Mouse (Mus musculus): ENCODE measurements around the gene Magi3. TPM values are rescaled to one million over a fixed set of nuclear protein-coding genes. Genes with fewer than 3 reads are reported as not detected.

Gene Magi3
- polyA plus RNA-seq, 1 experiment from 2014 or later: 10.1 TPM

GRCm38 (mm10) chr3:104017931-104018330, 202.2 kb downstream of the Magi3 start:
- no peaks in the 10 kb centered on the region for H3K27me3 ChIP-seq
- no peaks in the 10 kb centered on the region for H3K9me3 ChIP-seq
- no peak overlapping the region for H3K4me3 ChIP-seq
- 89% methylated on average over 3 of the region's 3 CpGs for WGBS
- no peak for ATAC-seq (ENCODE audit: borderline replicate concordance, extremely low read depth, low FRiP score, low TSS enrichment)
- H3K27ac ChIP-seq: no peak overlapping the region
- no peaks in the 10 kb centered on the region for H3K4me1 ChIP-seq
- H3K4me2 ChIP-seq: no peak overlapping the region
- H3K9ac ChIP-seq: no peak overlapping the region
- peaks cover 55% of the 10 kb centered on the region for H3K36me3 ChIP-seq

- no peak overlapping the region for H3K4me2 ChIP-seq
- 87% methylated on average over 2 of the region's 2 CpGs for WGBS
- H3K27ac ChIP-seq: no peak overlapping the region
- H3K4me3 ChIP-seq: no peak overlapping the region
- H3K9ac ChIP-seq: no peak overlapping the region
- no peaks in the 10 kb centered on the region for H3K4me1 ChIP-seq
- H3K9me3 ChIP-seq: no peaks in the 10 kb centered on the region
- ATAC-seq (ENCODE audit: borderline replicate concordance, extremely low read depth, low FRiP score, low TSS enrichment): no peak
- H3K36me3 ChIP-seq: peaks cover 34% of the 10 kb centered on the region
- no peaks in the 10 kb centered on the region for H3K27me3 ChIP-seq
Measured at GRCm38 (mm10) chr3:104011972-104012371, 208.2 kb downstream of the Magi3 start.

GRCm38 (mm10) chr3:104009924-104010662, 210.1 kb downstream of the Magi3 start:
- no peak overlapping the region for H3K4me3 ChIP-seq
- no peak overlapping the region for H3K4me2 ChIP-seq
- no peak overlapping the region for H3K9ac ChIP-seq
- H3K36me3 ChIP-seq: peaks cover 34% of the 10 kb centered on the region
- no peaks in the 10 kb centered on the region for H3K4me1 ChIP-seq
- no peaks in the 10 kb centered on the region for H3K27me3 ChIP-seq
- ATAC-seq (ENCODE audit: borderline replicate concordance, extremely low read depth, low FRiP score, low TSS enrichment): no peak
- H3K27ac ChIP-seq: no peak overlapping the region
- no peaks in the 10 kb centered on the region for H3K9me3 ChIP-seq
- WGBS: 86% methylated on average over 5 of the region's 5 CpGs

GRCm38 (mm10) chr3:104007479-104007878, 212.7 kb downstream of the Magi3 start:
- no peaks in the 10 kb centered on the region for H3K9me3 ChIP-seq
- H3K27me3 ChIP-seq: no peaks in the 10 kb centered on the region
- peaks cover 36% of the 10 kb centered on the region for H3K36me3 ChIP-seq
- H3K9ac ChIP-seq: no peak overlapping the region
- no peak overlapping the region for H3K4me2 ChIP-seq
- 71% methylated on average over 8 of the region's 8 CpGs for WGBS
- no peak overlapping the region for H3K27ac ChIP-seq
- no peaks in the 10 kb centered on the region for H3K4me1 ChIP-seq
- no peak for ATAC-seq (ENCODE audit: borderline replicate concordance, extremely low read depth, low FRiP score, low TSS enrichment)
- H3K4me3 ChIP-seq: no peak overlapping the region

GRCm38 (mm10) chr3:104006896-104007466, 213.2 kb downstream of the Magi3 start:
- Histone ChIP-seq H3K27me3 (no peaks in the 10 kb centered on the region), H3K27ac (no peak overlapping the region), H3K9ac (no peak overlapping the region), H3K4me2 (no peak overlapping the region), H3K4me1 (no peaks in the 10 kb centered on the region), H3K36me3 (peaks cover 37% of the 10 kb centered on the region), H3K9me3 (no peaks in the 10 kb centered on the region), H3K4me3 (no peak overlapping the region)
- no peak for ATAC-seq (ENCODE audit: borderline replicate concordance, extremely low read depth, low FRiP score, low TSS enrichment)
- 87% methylated on average over 8 of the region's 8 CpGs for WGBS

GRCm38 (mm10) chr3:103998724-103999123, 221.4 kb downstream of the Magi3 start:
- no peaks in the 10 kb centered on the region for H3K4me1 ChIP-seq
- no peak overlapping the region for H3K4me3 ChIP-seq
- H3K36me3 ChIP-seq: peaks cover 58% of the 10 kb centered on the region
- no peaks in the 10 kb centered on the region for H3K27me3 ChIP-seq
- no peak overlapping the region for H3K27ac ChIP-seq
- H3K9me3 ChIP-seq: no peaks in the 10 kb centered on the region
- 89% methylated on average over 4 of the region's 4 CpGs for WGBS
- no peak for ATAC-seq (ENCODE audit: borderline replicate concordance, extremely low read depth, low FRiP score, low TSS enrichment)
- no peak overlapping the region for H3K9ac ChIP-seq
- H3K4me2 ChIP-seq: no peak overlapping the region

- peaks cover 51% of the 10 kb centered on the region for H3K36me3 ChIP-seq
- WGBS: 92% methylated on average over 3 of the region's 3 CpGs
- H3K27ac ChIP-seq: no peak overlapping the region
- no peak for ATAC-seq (ENCODE audit: borderline replicate concordance, extremely low read depth, low FRiP score, low TSS enrichment)
- H3K27me3 ChIP-seq: no peaks in the 10 kb centered on the region
- H3K9ac ChIP-seq: no peak overlapping the region
- H3K4me2 ChIP-seq: no peak overlapping the region
- H3K4me1 ChIP-seq: no peaks in the 10 kb centered on the region
- H3K9me3 ChIP-seq: no peaks in the 10 kb centered on the region
- H3K4me3 ChIP-seq: no peak overlapping the region
Measured at GRCm38 (mm10) chr3:103991271-103991670, 228.9 kb downstream of the Magi3 start.

GRCm38 (mm10) chr3:103989352-103989751, 230.8 kb downstream of the Magi3 start:
- ATAC-seq (ENCODE audit: borderline replicate concordance, extremely low read depth, low FRiP score, low TSS enrichment): no peak
- no peak overlapping the region for H3K27ac ChIP-seq
- H3K4me2 ChIP-seq: no peak overlapping the region
- H3K36me3 ChIP-seq: peaks cover 49% of the 10 kb centered on the region
- no peaks in the 10 kb centered on the region for H3K9me3 ChIP-seq
- no peaks in the 10 kb centered on the region for H3K27me3 ChIP-seq
- H3K4me1 ChIP-seq: no peaks in the 10 kb centered on the region
- no peak overlapping the region for H3K4me3 ChIP-seq
- H3K9ac ChIP-seq: no peak overlapping the region
- WGBS: 87% methylated on average over 4 of the region's 4 CpGs

- ATAC-seq (ENCODE audit: borderline replicate concordance, extremely low read depth, low FRiP score, low TSS enrichment): no peak
- no peak overlapping the region for H3K4me2 ChIP-seq
- no peak overlapping the region for H3K9ac ChIP-seq
- H3K27me3 ChIP-seq: no peaks in the 10 kb centered on the region
- no peaks in the 10 kb centered on the region for H3K4me1 ChIP-seq
- peaks cover 51% of the 10 kb centered on the region for H3K36me3 ChIP-seq
- no peaks in the 10 kb centered on the region for H3K9me3 ChIP-seq
- no peak overlapping the region for H3K4me3 ChIP-seq
- H3K27ac ChIP-seq: no peak overlapping the region
- 34% methylated on average over 5 of the region's 5 CpGs for WGBS
Measured at GRCm38 (mm10) chr3:103987831-103988432, 232.2 kb downstream of the Magi3 start.

GRCm38 (mm10) chr3:103985194-103985593, 235.0 kb downstream of the Magi3 start:
- ATAC-seq (ENCODE audit: borderline replicate concordance, extremely low read depth, low FRiP score, low TSS enrichment): no peak
- Histone ChIP-seq H3K27ac (no peak overlapping the region), H3K9ac (no peak overlapping the region), H3K4me1 (no peaks in the 10 kb centered on the region), H3K4me3 (no peak overlapping the region), H3K36me3 (peaks cover 42% of the 10 kb centered on the region), H3K9me3 (no peaks in the 10 kb centered on the region), H3K4me2 (no peak overlapping the region), H3K27me3 (no peaks in the 10 kb centered on the region)
- 94% methylated on average over 2 of the region's 2 CpGs for WGBS

GRCm38 (mm10) chr3:103984556-103984955, 235.6 kb downstream of the Magi3 start:
- H3K4me1 ChIP-seq: no peaks in the 10 kb centered on the region
- H3K36me3 ChIP-seq: peaks cover 39% of the 10 kb centered on the region
- H3K4me3 ChIP-seq: no peak overlapping the region
- WGBS: 77% methylated on average over 4 of the region's 4 CpGs
- no peaks in the 10 kb centered on the region for H3K27me3 ChIP-seq
- ATAC-seq (ENCODE audit: borderline replicate concordance, extremely low read depth, low FRiP score, low TSS enrichment): no peak
- H3K27ac ChIP-seq: no peak overlapping the region
- no peak overlapping the region for H3K4me2 ChIP-seq
- H3K9ac ChIP-seq: no peak overlapping the region
- H3K9me3 ChIP-seq: no peaks in the 10 kb centered on the region

- Histone ChIP-seq H3K4me1 (peaks cover 16% of the 10 kb centered on the region), H3K4me2 (no peak overlapping the region), H3K36me3 (peaks cover 10% of the 10 kb centered on the region; the same call in 1 of the 2 replicates), H3K4me3 (no peak overlapping the region), H3K27ac (no peak overlapping the region), H3K9me3 (no peaks in the 10 kb centered on the region), H3K27me3 (no peaks in the 10 kb centered on the region), H3K9ac (no peak overlapping the region)
- no peak for ATAC-seq (ENCODE audit: borderline replicate concordance, extremely low read depth, low FRiP score, low TSS enrichment)
- 90% methylated on average over 2 of the region's 2 CpGs for WGBS
Measured at GRCm38 (mm10) chr3:103971157-103971556, 249.0 kb downstream of the Magi3 start.

Measured in lung, embryonic 15.5 days (tissue).